Mouse (Mus musculus) heart, postnatal 25 days (tissue): ENCODE results near the gene Itpripl2. TPM values are rescaled to one million over a fixed set of nuclear protein-coding genes. Genes with fewer than 3 reads are reported as not detected.

ENCODE experiments used
- DNase-seq: peaks from one replicate; pipeline ENCODE4 v3.0.0; 2022; ENCODE audit warnings: low spot score
- intact Hi-C: fragments of 180-260 bp; cut with DNase I; formaldehyde crosslinking; loops from one replicate; pipeline ENCODE4 v1.15.1; 2025
- total RNA-seq, 2 experiments: library from RNA; stranded (reverse); gene quantifications; 2 replicates each; pipeline ENCODE4 v1.2.3; 2021

Itpripl2 gene
- 10 to 100 TPM; 22.3 to 30.5 TPM for total RNA-seq

- intact Hi-C loops, result loop anchor here (1.0 kb wide), 1 partner anchor 42 kb away; no protein-coding TSS in a partner anchor
- DNase-seq, result peak; percentile 87
Observed at GRCm38 (mm10) chr7:118491431-118492147, at the start of gene Itpripl2. Gene Itpripl2 (minus strand): TSS chr7:118491975.

- no peak for DNase-seq
- intact Hi-C loops, result no loop called here
Observed at GRCm38 (mm10) chr7:118535076-118535475, 43.3 kb upstream of the Itpripl2 start.

GRCm38 (mm10) chr7:118534326-118534725, 42.6 kb upstream of the Itpripl2 start:
- intact Hi-C loops, result loop anchor here (5.0 kb wide), 1 partner anchor 232 kb away; no protein-coding TSS in a partner anchor
- no peak for DNase-seq

- peak; percentile 91 for DNase-seq
- intact Hi-C loops, result loop anchor here (5.0 kb wide), 1 partner anchor 231 kb away; no protein-coding TSS in a partner anchor
Observed at GRCm38 (mm10) chr7:118533178-118533578, 41.4 kb upstream of the Itpripl2 start, which contains the start of gene Coq7. Gene Coq7 (minus strand): TSS chr7:118533356.

GRCm38 (mm10) chr7:118532519-118533177, 40.9 kb upstream of the Itpripl2 start:
- peak; percentile 92 for DNase-seq
- intact Hi-C loops, result loop anchor here (5.0 kb wide), 1 partner anchor 230 kb away; no protein-coding TSS in a partner anchor

DNA sequence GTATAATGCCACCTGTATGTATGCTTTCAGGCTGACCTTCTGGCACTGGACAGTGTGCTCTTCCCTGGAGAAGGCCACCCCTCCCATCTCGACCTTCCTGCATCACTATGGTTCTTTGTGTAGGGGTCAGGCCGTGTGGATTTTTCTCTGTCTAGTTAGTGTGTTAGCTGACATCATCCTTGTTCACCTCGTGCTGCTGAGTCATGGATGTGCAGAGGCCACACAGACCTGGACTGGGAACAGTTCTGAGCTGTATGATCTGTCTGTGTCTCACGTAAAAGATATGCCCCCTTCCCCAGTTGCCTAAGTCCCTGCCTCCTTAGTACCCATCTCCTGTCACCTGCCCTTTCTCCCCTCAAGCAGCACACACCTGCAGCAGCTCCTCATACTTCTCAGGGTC, 35.2 kb upstream of the Itpripl2 start:
- intact Hi-C loops, result loop anchor here (10.0 kb wide), 1 partner anchor 402 kb away; the partner anchor contains the start of gene Arl6ip1
- DNase-seq, result no peak

DNA sequence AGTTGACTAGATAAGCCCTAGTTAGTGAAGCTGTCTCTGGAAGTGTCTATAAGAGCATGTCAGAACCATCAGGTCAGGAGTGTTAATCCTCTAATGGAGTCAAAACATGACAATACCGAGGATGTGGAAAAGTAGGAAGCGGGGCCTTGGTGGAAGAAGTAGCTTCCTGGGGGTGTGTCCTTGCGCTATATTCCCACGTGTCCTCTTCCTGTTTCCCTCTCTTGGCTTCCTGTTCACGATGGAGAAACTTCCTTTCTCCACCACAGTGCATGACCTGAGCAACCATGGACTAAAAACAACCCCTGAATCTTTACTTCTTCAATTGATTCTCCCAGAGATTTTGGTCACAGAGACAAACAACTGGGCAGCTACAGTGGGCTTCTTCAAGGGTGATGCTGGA, 30.3 kb upstream of the Itpripl2 start:
- no peak for DNase-seq
- intact Hi-C loops, result loop anchor here (10.0 kb wide), 1 partner anchor 397 kb away; the partner anchor contains the start of gene Arl6ip1

DNA sequence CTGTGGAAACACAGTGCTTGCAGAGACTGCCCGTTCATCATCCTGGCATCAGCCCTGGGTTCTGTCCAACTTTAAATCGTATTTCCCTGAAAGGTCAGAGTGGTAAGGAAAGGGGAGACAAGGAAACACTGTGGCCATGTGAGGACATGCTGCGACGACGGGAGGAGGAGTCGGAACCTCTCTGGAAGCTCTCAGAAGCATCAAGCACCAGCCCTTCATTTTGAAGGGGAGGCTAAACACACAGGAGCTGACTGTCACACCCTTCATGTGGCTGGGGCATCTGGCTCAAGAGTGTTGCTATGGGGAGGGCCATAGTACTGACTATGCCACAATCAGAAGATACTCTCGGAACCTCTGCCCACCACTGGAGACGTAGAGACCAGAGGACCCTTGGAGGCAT, 27.9 kb upstream of the Itpripl2 start:
- intact Hi-C loops, result loop anchor here (2.0 to 10.0 kb wide), 3 partner anchors 21 to 395 kb away; partner anchors contain the start of gene Arl6ip1
- no peak for DNase-seq

- intact Hi-C loops, result loop anchor here (1.0 to 2.0 kb wide), 3 partner anchors 20 to 214 kb away; partner anchors contain the start of gene Syt17
- DNase-seq, result peak; percentile 49
Observed at GRCm38 (mm10) chr7:118518687-118519086, 26.9 kb upstream of the Itpripl2 start.

DNA sequence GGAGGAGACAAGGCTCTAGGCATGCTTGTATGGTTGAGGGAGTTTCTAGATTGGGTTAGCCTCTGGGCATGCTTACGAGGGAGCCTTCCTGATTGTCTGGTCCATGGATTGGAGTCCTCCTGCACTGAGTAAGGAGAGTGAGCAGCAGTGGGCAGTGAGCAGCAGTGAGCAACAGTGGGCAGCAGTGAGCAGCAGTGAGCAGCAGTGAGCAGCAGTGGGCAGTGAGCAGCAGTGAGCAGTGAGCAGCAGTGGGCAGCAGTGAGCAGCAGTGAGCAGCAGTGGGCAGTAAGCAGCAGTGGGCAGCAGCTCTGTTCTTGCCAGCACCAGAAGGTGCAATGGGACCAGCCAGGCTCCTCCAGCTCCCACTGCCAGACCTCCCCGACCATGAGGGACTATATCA, 26.0 kb upstream of the Itpripl2 start:
- DNase-seq, result no peak
- intact Hi-C loops, result loop anchor here (1.0 to 2.0 kb wide), 3 partner anchors 19 to 213 kb away; partner anchors contain the start of gene Syt17

DNA sequence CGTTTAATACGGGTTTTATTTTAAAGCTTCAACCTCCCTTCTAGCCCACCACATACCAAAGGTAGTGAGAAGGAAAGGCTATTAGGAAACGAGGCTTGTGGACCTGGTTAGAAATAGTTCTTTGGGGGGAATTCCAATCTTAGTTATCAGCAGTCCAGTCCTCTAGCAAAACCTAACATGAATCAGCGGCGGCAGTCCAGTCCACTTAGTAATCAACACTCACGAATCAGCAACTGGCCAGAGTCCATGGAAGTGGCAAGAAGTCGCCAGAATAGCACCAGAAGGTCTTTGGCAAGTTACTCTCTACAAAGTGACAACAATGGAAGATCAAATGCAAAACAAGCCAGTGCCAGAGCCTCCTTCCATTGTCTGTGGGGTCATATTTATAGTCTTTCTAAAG, 16.8 kb upstream of the Itpripl2 start:
- intact Hi-C loops, result no loop called here
- no peak for DNase-seq

DNA sequence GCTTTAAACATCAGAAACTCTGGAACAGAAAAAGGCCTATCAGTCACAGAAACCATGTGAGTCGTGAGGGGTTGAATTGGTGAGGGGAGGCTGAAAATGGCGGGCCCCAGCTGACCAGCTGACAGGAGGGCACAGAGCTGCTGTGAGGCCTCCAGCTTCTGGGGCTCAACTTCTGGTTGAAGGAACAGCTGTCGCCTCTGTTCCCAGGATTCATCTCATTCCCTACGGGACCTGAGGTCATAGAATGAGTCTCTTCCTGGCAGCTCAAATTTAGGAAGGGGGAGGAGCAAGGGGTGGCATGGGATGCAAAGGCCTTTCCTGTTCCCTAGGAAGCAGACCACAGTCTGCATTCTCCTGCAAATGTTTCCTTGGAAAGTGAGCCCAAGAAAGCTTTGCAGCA, 12.1 kb upstream of the Itpripl2 start:
- DNase-seq, result no peak
- intact Hi-C loops, result no loop called here

GRCm38 (mm10) chr7:118502333-118502732, 10.6 kb upstream of the Itpripl2 start:
- intact Hi-C loops, result no loop called here

DNA sequence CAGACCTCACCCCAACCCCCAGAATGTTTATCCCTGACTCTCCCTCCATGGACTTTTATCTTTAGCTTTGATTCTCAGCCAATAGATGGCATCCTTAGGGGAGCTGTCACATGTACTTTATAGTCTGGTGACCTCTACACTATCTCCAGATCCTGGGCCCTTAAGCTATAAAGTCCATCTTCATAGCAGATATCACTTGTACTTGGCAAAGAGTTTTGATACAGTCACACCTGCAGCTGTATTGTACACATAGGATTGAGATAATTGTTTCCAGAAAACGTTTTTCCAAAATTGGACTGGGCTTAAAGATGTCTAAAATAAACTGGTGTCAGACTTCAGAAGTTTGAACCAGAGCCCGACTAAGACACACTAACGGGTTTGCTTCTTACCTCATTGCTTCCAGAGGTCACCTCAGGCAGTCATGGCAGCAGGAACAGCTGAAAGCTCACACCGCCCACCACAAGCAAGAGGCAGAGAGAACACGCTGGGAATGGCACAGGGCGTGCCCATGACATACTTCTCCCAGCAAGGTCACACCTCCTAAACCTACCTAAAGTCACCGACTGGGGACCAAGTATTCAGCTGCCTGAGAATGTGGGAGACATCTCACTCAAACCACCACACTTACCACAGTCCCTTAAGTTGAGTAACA, 8.1 kb upstream of the Itpripl2 start:
- intact Hi-C loops, result loop anchor here (2.0 kb wide), 1 partner anchor 19 kb away; no protein-coding TSS in a partner anchor
- DNase-seq, result no peak

More at GRCm38 (mm10) chr7:118502333-118502732, 10.6 kb upstream of the Itpripl2 start:
- DNase-seq, result no peak

- no peak for DNase-seq
- intact Hi-C loops, result loop anchor here (2.0 kb wide), 1 partner anchor 20 kb away; no protein-coding TSS in a partner anchor
Observed at GRCm38 (mm10) chr7:118498984-118499783, 7.4 kb upstream of the Itpripl2 start.

DNA sequence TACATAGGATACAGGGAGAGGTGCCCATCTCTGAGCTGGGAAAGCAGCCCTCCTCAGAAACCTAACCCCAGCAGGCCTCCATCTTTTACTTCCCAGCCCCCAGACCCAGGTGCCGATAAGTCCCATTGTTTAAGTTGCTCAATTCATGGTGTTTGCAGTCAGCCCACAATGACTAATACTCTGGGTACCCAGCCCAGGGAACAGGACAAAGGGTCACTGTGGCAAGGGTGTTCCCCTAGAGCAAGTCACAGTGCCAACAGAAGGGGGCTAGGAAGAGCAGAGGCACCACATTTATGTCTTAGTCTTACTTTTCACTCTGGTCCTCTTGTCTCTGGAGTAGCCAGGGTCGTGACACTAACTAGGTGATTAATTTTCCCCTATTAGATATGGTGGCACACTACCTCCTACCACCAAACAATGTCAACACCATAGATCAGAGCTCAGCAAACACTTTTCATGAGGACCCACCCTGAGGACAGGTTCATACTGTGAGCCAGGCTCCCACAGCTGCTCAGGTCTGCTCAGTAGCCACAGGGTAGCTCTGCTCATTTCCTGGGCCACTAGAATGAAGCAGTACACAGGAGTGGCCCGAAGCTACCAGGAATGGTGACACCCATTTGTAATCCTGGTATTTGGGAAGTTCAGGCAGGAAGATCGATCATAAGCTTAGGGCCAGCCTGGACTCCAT, 3.3 kb upstream of the Itpripl2 start:
- DNase-seq, result no peak
- intact Hi-C loops, result no loop called here

- intact Hi-C loops, result no loop called here
- no peak for DNase-seq
Observed at GRCm38 (mm10) chr7:118493892-118494291, 2.1 kb upstream of the Itpripl2 start.

DNA sequence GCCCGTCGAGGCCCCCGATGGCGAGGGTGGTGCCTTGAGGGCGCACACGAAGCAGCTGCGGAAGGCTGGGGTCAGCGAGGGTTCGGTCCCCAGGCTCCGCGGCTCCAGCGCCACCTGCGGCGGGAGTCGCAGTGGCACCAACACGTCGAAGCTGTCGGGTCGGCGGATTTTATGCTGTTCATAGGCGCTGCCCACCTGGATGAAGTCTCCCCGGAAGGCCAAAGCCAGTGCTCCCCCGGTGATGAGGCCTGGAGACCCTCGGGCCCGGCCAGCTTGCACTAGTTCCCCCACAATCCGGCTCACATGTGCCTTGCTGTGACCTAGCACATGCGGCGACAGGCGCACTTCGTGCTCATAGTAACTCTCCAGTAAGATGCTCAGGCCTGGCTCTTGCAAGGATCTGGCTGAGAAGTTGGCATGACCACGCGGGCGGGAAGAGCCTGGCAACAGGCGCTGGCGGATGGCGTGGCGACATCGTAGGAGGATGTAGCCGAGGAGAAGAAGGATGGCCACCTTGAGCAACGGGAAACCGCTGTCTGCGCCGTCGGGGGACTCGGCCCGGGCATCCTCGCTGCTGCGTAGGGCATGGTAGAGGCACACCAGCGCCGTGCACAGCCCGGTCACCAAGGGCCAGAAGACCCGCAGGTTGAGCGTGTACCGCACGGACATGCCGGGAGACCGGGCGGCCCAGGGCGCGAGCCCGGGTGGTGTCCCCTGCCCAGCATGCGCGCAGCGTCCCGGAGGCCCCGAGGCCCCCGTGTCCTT, 927 bp downstream of the Itpripl2 start:
- intact Hi-C loops, result loop anchor here (1.0 kb wide), 1 partner anchor 42 kb away; no protein-coding TSS in a partner anchor
- DNase-seq, result no peak
